Mouse (Mus musculus): ENCODE measurements around the gene Foxe1.

Foxe1 gene

GRCm38 (mm10) chr4:46343596-46344260 lies at the start of gene Foxe1:
TSS of gene Foxe1 (plus strand) at chr4:46343609.
- DNase-seq = peak; percentile 12

GRCm38 (mm10) chr4:46304071-46304470 lies 39.3 kb upstream of the Foxe1 start:
- DNase-seq = peak; percentile 14

GRCm38 (mm10) chr4:46304757-46305384 lies 38.5 kb upstream of the Foxe1 start:
- DNase-seq = peak; percentile 82

- DNase-seq = no peak
Measured at GRCm38 (mm10) chr4:46305436-46305835, 38.0 kb upstream of the Foxe1 start.

- no peak for DNase-seq
Measured at GRCm38 (mm10) chr4:46307341-46307740, 36.1 kb upstream of the Foxe1 start.

- DNase-seq = no peak
Measured at GRCm38 (mm10) chr4:46307869-46308268, 35.5 kb upstream of the Foxe1 start.

- no peak for DNase-seq
Measured at GRCm38 (mm10) chr4:46311631-46312030, 31.8 kb upstream of the Foxe1 start.

- DNase-seq = no peak
Measured at GRCm38 (mm10) chr4:46321730-46322389, 21.5 kb upstream of the Foxe1 start.

- no peak for DNase-seq
Measured at GRCm38 (mm10) chr4:46322715-46323114, 20.7 kb upstream of the Foxe1 start.

GRCm38 (mm10) chr4:46328906-46329305 lies 14.5 kb upstream of the Foxe1 start:
- no peak for DNase-seq

- DNase-seq = no peak
Measured at GRCm38 (mm10) chr4:46335846-46336245, 7.6 kb upstream of the Foxe1 start.

GRCm38 (mm10) chr4:46337990-46338389 lies 5.4 kb upstream of the Foxe1 start:
- no peak for DNase-seq

- no peak for DNase-seq
Measured at GRCm38 (mm10) chr4:46339026-46339425, 4.4 kb upstream of the Foxe1 start.

GRCm38 (mm10) chr4:46339584-46339983 lies 3.8 kb upstream of the Foxe1 start:
- DNase-seq = no peak

GRCm38 (mm10) chr4:46341831-46342680 lies 1.4 kb upstream of the Foxe1 start:
- no peak for DNase-seq

- DNase-seq = no peak
Measured at GRCm38 (mm10) chr4:46342711-46343286, 610 bp upstream of the Foxe1 start.

- DNase-seq = peak; percentile 43
Measured at GRCm38 (mm10) chr4:46344288-46344687, 879 bp downstream of the Foxe1 start.

- no peak for DNase-seq
Measured at GRCm38 (mm10) chr4:46345056-46345772, 1.8 kb downstream of the Foxe1 start.

- DNase-seq = no peak
Measured at GRCm38 (mm10) chr4:46345773-46346100, 2.3 kb downstream of the Foxe1 start.

GRCm38 (mm10) chr4:46346221-46346620 lies 2.8 kb downstream of the Foxe1 start:
- DNase-seq = no peak

- DNase-seq = no peak
Measured at GRCm38 (mm10) chr4:46347141-46347540, 3.7 kb downstream of the Foxe1 start.
